Mouse (Mus musculus) ovary, adult 2 months (tissue): ENCODE results near the gene Npw. TPM values are rescaled to one million over a fixed set of nuclear protein-coding genes. Genes with fewer than 3 reads are reported as not detected.

Experiments used
- polyA plus RNA-seq: library from polyadenylated mRNA; depleted of rRNA; stranded (reverse); fragments of >200 nt; gene quantifications from 2 replicates; pipeline ENCODE4 v1.2.3, GENCODE M21; 2012; rRNA removed

The Npw gene
- polyA plus RNA-seq = 0.40 and 0.53 TPM in 2 replicates

DNA sequence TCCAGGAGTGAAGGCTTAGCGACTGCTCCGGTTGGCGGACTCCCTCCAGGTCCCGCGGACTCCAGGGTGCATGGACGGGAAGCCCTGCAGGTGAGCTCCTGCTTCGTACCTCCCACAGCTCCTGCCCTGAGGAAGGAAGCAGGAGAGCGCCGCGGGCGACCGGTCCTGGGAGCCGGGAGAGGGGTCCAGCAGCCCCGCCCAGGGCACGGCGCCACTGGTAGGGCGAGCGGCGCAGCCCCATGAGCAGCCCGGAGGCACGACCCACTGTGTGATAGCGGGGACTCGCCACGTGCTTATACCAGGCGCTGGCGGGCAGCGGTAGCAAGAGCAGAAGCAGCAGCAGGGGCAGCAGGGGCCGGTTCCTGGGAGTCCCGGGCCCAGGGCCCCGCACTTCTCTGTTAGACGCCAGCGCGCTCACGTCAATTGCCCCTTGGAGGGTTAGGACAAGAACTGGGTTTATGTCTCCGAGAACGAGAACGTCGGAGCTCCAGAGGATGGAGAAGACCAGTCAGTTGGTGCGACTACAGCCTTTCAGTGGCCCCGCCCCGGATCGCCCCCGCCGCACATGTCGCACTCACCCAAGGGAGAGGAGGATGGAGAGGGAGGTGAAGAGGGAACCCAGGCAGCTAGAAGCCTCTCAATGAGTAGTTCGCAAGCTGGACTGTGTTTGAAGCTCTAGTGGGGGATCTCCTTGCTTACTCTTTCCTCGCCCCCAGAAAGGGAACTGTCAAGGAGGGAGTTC is at the start of gene Npw:
TSS of gene Npw (minus strand) at position 441 of the 742 bp plus-strand sequence.

DNA sequence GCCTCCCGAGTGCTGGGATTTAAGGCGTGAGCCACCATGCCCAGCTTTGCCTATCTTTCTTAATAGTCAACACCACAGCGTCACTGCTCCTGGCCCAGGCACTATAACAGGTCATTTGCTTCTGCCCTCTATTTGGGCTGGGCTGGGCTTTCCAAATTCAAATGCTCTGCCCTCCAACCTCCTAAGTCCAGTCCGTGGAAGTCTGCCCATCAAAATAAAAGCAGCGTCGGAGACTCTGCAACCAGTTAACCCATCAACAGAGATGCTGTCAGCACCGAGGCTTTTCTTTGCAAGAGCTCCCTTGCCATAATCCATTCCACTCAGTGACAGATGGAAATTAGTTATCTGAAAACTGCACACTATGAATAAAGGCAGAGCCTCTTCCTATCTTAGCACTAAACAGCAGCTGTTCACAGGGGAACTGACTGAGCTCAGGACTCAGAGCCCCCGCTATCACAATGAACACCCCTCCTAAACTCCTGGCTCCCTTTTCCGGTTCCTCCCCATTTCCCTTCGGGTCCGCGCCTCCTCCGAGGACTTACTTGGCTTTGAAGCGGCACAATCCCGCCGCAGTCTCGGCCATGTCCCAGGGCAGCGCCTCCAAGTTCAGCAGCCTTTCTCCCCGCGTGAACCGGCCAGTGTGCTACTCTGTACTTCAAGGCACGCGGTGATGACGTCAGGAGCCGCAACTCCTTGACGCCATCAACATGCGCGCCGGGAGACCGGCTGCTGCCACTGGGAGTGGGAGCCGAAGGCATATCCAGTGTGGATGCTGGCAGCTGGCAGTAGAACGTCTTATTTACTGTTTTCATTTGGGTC is 48.9 kb upstream of the Npw start, which contains the start of gene Tbl3:
TSS of gene Tbl3 (minus strand) at position 679 of the 819 bp plus-strand sequence.

DNA sequence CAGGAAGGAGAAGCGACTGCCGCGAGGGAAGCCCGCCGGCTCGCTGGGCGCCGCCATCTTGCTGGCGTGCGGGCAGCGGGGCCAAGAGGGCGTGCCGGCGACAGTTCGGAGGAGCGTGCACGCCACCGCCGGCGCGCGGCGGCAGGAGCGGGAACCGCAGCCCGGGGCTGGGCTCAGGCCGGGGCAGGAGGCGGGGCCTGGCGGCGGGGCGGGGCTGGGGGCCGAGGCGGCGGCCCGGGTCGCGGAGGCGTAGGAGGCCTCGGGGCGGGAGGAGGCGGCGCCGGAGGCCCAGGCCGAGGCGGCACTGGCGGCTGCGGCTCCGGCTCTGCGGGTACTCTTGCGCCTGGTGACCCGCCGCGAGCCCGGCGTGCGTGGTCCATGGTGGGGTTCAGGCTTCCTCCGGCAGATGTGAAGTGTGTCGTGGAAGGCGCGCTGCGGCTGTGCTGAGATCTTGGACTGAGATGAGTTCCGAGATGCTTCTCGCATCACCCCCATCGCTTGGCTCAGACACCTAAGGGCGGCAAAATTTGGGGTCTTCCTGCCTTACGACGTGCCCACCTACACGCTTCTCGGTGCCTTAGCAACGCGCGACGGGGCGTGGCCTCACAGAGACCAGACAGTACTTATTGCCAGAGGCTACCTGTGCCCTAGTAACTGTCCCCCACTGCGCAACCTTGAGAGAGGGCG is 37.9 kb upstream of the Npw start, which contains the start of the genes Gfer and Noxo1:
TSS of gene Gfer (minus strand) at position 146 of the 687 bp plus-strand sequence.
TSS of gene Noxo1 (plus strand) at position 224 of the 687 bp plus-strand sequence.

DNA sequence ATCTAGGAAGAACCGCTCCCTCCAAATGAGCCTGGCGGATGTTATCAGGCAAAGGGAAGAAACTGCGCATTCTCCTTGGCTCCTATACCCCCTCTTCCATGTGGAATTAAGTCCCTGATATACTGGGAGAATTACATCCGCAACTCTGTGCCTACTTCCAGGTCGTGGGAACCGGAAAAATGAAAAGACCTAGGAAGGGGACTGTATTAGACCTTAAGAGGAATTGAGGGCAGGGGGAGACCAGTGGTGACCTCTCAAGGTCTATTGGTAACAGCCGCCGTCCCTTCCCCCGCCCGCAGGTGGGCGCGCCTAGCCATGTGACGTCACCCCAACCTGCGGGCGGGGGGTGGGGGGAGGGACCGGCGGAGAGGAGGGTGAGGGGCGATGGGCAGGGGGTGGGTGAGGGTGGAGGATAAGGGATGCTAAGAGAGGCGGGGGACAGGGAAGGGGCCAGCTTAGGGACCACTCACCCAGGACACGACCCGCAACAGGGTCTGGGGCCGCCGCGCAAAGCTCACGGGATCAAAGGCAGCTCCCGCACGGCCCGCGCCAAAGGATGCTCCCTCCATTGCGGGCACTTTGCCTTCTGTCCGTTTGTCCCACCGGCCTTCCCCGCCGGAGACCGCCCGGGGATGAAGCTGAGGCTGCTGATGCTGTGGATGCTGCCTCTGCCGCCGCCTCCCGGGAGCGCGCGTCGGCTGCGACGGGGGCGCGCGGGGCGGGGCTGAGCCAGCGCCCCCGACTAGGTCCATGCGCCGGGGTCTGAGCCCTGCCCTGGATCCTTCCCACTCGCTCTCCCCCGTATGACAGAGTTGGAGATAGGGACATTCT is 31.2 kb upstream of the Npw start, which contains the start of gene Syngr3:
TSS of gene Syngr3 (minus strand) at position 705 of the 831 bp plus-strand sequence.

DNA sequence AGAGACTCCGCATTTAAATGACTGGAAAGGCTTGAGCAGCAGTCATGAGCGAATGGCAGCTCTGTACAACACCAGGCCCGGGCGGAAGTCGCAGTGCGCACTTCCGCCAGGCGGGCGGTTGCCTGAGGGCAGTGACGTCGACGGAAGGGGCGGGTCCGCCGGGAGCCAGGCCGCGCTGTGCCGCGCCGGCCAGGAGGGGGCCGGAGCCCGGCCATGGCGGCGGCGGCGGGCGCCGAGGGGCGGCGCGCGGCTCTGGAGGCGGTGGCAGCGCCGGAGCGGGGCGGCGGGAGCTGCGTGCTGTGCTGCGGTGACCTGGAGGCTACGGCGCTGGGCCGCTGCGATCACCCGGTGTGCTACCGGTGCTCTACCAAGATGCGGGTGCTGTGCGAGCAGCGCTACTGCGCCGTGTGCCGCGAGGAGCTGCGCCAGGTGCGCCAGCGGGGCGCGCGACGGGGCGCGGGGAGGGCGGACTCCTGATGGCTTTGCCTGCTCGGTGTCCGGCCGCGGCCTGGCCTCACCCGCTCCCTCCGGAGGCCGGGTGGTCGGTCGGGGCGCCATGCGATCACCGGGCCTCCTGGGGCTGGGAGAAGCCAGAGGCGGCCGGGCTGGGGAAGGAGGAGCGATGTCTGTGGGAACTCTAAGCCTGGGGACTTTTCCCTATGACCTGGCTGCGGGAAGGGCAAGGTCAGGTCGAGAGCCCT is 11.4 kb upstream of the Npw start, which contains the start of gene Zfp598:
TSS of gene Zfp598 (plus strand) at position 143 of the 701 bp plus-strand sequence.

DNA sequence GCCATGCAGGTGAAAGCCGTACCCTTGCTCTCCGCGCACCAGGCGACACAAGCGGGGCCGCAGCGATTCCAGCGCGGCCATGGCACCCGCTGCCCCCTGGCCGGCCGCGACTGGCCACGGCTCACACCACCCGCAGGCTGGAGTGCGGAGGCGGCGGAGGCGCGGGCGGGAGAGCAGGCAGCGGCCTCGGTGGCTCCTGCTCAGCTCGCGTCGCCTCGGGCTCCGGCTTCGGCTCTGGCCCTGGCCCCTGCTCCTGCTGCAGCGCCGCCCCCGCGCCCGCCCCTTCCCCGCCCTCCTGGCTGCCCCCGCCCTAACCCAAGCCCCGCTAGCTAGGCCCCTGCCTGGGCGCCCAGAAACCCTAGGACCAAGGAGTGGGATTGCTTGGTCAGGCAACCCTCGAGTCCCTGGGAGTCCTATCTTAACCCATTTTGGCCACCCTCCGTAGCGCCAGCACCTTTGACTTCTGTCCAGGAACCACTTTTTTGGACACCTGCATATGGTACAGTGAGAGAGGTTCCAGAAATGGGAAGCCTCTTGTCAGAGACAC is 8.1 kb downstream of the Npw start, which contains the start of gene Slc9a3r2:
TSS of gene Slc9a3r2 (minus strand) at position 258 of the 547 bp plus-strand sequence.

DNA sequence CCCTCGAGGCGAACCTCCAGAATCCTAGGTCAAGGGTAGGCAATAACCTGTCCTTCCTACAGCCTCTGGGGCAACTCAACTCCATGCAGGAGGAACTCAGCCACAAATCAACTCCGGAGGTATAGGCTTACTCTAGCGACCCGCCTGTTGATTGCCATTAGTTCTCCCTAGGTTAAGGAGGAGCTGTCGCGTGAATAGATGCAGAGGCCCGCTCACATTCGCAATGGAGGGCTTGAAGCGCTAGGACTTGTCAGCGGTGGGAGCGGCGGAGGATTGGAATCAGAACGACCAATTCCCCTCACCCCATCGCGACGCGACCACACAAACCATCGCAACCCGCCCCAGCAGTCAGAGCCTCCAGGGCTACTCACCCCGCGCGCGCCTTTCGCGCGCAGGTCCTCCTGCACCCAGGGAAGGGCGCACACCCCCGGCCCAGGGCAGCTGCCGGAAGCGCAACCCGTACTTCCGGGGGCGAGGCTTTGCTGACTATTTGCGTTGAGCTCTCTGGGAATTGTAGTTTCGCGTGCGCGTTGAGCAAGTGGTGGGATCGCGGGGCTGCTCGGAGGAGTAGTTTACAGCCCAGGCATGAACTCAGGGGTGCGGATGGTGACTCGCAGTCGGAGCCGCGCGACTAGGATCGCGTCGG is 26.0 kb downstream of the Npw start, which contains the start of the genes Tsc2 and Nthl1:
TSS of gene Tsc2 (minus strand) at position 464 of the 646 bp plus-strand sequence.
TSS of gene Nthl1 (plus strand) at position 514 of the 646 bp plus-strand sequence.

Other genes with a start within 250 kb of the Npw start
- 153 and 155 TPM in 2 replicates for gene Rnps1, start 243.9 kb downstream of the Npw start, polyA plus RNA-seq
- gene Eci1, start 231.8 kb downstream of the Npw start, polyA plus RNA-seq = 124 and 139 TPM in 2 replicates
- gene Dnase1l2, start 215.4 kb downstream of the Npw start, polyA plus RNA-seq = 7.9 and 13.4 TPM in 2 replicates
- gene E4f1, start 188.1 kb downstream of the Npw start, polyA plus RNA-seq = 146 and 150 TPM in 2 replicates
- 123 and 142 TPM in 2 replicates for gene Pgp, start 188.1 kb downstream of the Npw start, polyA plus RNA-seq
- gene Bricd5, start 184.6 kb downstream of the Npw start, polyA plus RNA-seq = 0.92 and 1.0 TPM in 2 replicates
- 40.6 and 58.0 TPM in 2 replicates for gene Mlst8, start 179.4 kb downstream of the Npw start, polyA plus RNA-seq
- 49.0 and 53.5 TPM in 2 replicates for gene Caskin1, start 169.9 kb downstream of the Npw start, polyA plus RNA-seq
- gene Traf7, start 130.5 kb downstream of the Npw start, polyA plus RNA-seq = 253 and 318 TPM in 2 replicates
- 0.71 and 1.4 TPM in 2 replicates for gene Rab26, start 124.2 kb downstream of the Npw start, polyA plus RNA-seq
- 158 and 173 TPM in 2 replicates for gene Pkd1, start 108.6 kb downstream of the Npw start, polyA plus RNA-seq
- gene Tsc2, start 25.8 kb downstream of the Npw start, polyA plus RNA-seq = 200 and 211 TPM in 2 replicates
- gene Nthl1, start 25.8 kb downstream of the Npw start, polyA plus RNA-seq = 33.4 and 40.4 TPM in 2 replicates
- 154 and 188 TPM in 2 replicates for gene Slc9a3r2, start 8.1 kb downstream of the Npw start, polyA plus RNA-seq
- gene Zfp598, start 11.2 kb upstream of the Npw start, polyA plus RNA-seq = 118 and 131 TPM in 2 replicates
- gene Syngr3, start 31.5 kb upstream of the Npw start, polyA plus RNA-seq = 1.6 and 1.7 TPM in 2 replicates
- 40.5 and 66.7 TPM in 2 replicates for gene Gfer, start 37.7 kb upstream of the Npw start, polyA plus RNA-seq
- 19.1 and 19.6 TPM in 2 replicates for gene Noxo1, start 37.8 kb upstream of the Npw start, polyA plus RNA-seq
- gene Tbl3, start 49.2 kb upstream of the Npw start, polyA plus RNA-seq = 105 and 112 TPM in 2 replicates
- gene Rnf151, start 59.6 kb upstream of the Npw start, polyA plus RNA-seq = 0.34 and 1.4 TPM in 2 replicates
- 4,445 and 4,526 TPM in 2 replicates for gene Rps2, start 59.7 kb upstream of the Npw start, polyA plus RNA-seq
- 198 and 335 TPM in 2 replicates for gene Ndufb10, start 66.0 kb upstream of the Npw start, polyA plus RNA-seq
- gene Rpl3l, start 69.4 kb upstream of the Npw start, polyA plus RNA-seq = not detected in 2 replicates
- gene Msrb1, start 78.2 kb upstream of the Npw start, polyA plus RNA-seq = 42.7 and 55.4 TPM in 2 replicates
- gene Hs3st6, start 94.5 kb upstream of the Npw start, polyA plus RNA-seq = 8.5 and 15.0 TPM in 2 replicates
- not detected in 2 replicates for gene Meiob, start 145.8 kb upstream of the Npw start, polyA plus RNA-seq
- gene Hagh, start 181.7 kb upstream of the Npw start, polyA plus RNA-seq = 105 and 136 TPM in 2 replicates
- 16.7 and 17.3 TPM in 2 replicates for gene Fahd1, start 191.9 kb upstream of the Npw start, polyA plus RNA-seq
- 10.1 and 12.4 TPM in 2 replicates for gene Igfals, start 207.5 kb upstream of the Npw start, polyA plus RNA-seq
- gene Nubp2, start 227.9 kb upstream of the Npw start, polyA plus RNA-seq = 33.0 and 41.1 TPM in 2 replicates
- gene Spsb3, start 228.2 kb upstream of the Npw start, polyA plus RNA-seq = 112 and 120 TPM in 2 replicates
- gene Eme2, start 236.6 kb upstream of the Npw start, polyA plus RNA-seq = 51.8 and 56.8 TPM in 2 replicates
- 278 and 448 TPM in 2 replicates for gene Mrps34, start 236.7 kb upstream of the Npw start, polyA plus RNA-seq
- gene Nme3, start 238.0 kb upstream of the Npw start, polyA plus RNA-seq = 76.6 and 85.3 TPM in 2 replicates